Mouse (Mus musculus): ENCODE measurements around the gene Togaram1. TPM values are rescaled to one million over a fixed set of nuclear protein-coding genes. Genes with fewer than 3 reads are reported as not detected.

Togaram1 gene
- polyA plus RNA-seq (2012; rRNA removed), result 5.4 and 5.8 TPM in 2 replicates

GRCm38 (mm10) chr12:64965124-64966026 is at the start of gene Togaram1, which contains the start of gene Klhl28:
Togaram1 (plus strand) TSS chr12:64965804.
Klhl28 (minus strand) TSS chr12:64965534.

GRCm38 (mm10) chr12:64917578-64918471 is 47.8 kb upstream of the Togaram1 start, which contains the start of gene Gm527:
Gm527 (plus strand) TSS chr12:64917906.

GRCm38 (mm10) chr12:65036190-65036870 is 70.7 kb downstream of the Togaram1 start, which contains the start of gene Prpf39:
Prpf39 (plus strand) TSS chr12:65036333.

Other genes starting within 250 kb of the Togaram1 start
- 0.89 and 1.2 TPM in 2 replicates for gene Gm527, start 47.9 kb upstream of the Togaram1 start, polyA plus RNA-seq (2012; rRNA removed)
- 1.5 and 2.5 TPM in 2 replicates for gene Klhl28, start 270 bp upstream of the Togaram1 start, polyA plus RNA-seq (2012; rRNA removed)
- gene Prpf39, start 70.5 kb downstream of the Togaram1 start, polyA plus RNA-seq (2012; rRNA removed), result 9.1 and 9.8 TPM in 2 replicates
- gene Fkbp3, start 108.2 kb downstream of the Togaram1 start, polyA plus RNA-seq (2012; rRNA removed), result 15.5 and 18.8 TPM in 2 replicates
- gene Fancm, start 109.8 kb downstream of the Togaram1 start, polyA plus RNA-seq (2012; rRNA removed), result 3.1 and 8.4 TPM in 2 replicates
- 0.14 and 0.30 TPM in 2 replicates for gene Mis18bp1, start 206.8 kb downstream of the Togaram1 start, polyA plus RNA-seq (2012; rRNA removed)